Mouse (Mus musculus) left cerebral cortex, adult 9 months (tissue): ENCODE measurements around the gene Zhx3.

ENCODE experiments used
- DNase-seq, 2 experiments: peaks; one replicate each; pipeline ENCODE4 v3.0.0; 2022; ENCODE audit warnings: low spot score in 2 of 2

Zhx3 gene

DNA sequence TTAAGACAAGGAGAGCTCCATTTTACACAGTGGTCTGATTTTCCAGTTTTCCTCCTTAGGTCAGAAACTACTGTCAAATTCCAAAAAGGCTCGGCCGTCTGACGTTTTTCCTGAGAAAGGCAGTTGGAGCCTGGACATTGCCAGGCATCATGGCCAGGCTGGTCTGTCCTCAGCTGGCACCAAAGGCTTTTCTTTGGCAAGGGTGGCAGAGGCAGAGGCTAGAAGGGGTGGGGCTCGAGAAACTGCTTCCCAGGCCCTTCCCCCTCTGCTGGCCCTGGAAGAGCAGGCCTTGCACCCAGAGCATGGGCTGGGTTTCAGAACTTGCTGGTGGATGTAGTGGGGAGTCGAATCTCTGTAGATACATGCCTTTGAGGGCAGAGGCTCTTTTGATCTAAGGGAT, 9.6 kb upstream of the Zhx3 start:
- DNase-seq, result no peak

DNA sequence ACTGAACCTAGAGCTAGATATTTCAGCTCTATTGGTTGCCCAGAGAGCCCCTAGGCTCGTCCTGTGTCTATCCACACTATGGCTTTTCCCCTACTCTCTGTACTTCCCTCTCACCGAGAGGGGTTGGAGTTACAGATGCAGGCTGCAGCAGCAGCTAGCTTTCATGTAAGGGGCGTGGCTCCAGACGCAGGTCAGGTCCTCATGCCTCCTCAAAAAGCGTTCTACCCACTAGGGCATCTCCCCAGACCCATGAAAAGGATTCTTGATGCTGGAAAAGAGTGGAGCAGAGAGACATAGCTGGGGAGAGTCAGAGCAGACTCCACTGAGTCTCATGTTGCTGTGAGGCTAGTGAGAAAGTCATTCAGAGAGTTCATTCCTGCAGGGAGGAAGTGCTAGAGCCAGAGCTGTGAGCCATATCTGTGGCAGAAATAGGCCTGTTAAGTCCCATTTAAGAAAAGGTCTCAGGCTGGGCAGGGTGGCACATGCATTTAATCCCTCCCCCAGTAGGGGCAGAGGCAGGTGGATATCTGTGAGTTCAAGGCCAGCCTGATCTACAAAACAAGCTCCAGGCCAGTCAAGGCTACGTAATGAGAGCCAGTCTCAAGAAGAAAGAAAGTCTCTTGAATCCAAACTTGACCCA, 8.8 kb upstream of the Zhx3 start:
- no peak for DNase-seq

DNA sequence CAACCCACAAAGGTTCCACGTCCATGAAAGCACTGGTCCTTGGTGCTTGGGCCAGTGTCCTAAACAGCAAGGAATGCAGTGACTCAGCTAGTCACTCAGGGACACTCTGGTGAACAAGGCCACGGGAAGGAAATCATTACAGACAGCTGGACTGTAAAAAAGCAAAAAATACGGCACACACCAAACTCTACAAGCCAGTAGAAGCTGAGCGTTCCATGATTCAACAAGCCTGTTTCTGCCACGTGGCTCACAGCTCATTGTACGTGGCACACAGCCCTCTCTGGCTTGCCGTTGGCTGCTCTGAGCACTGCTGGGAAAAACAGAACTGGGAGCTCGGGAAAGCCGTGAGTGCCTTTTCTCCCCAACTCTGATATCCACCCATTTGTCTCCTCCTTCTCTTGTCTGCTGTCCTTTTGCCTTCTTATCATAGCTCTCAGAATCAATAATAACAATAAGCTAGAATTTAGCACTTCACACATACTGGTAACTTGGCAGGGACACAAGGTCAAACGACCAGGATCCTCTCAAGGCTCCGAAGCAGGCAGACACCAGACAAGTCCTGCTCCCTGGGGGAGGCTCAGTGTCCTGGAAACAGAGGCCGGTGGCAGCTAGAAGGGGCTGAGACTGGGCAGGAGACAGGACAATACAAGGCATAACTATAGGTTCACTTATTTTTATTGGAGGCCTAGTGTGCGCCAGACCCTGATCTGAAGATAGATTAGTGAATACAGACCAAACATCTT, 7.8 kb upstream of the Zhx3 start, which contains the start of gene Lpin3:
Gene Lpin3, plus strand, starts transcription at position 218 of the 743 bp plus-strand sequence.
- peak in 1 of 2 experiments; percentile 20 for DNase-seq

DNA sequence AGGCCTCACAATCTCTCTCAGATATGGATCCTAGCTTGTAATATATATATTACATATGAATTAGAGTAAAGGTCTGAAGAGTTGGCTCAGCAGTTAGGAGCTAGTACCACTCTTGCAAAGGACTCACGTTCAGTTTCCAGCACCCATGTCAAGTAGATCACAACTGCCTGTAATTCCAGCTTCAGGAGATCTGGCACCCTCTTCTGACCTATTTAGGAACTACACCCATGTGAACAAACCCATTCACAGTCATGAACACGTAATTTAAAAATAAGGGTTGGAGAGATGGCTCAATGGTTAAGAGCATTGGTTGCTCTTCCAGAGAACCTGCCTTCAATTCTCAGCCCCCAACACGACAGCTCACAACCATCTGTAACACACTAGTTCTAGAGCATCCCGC, 3.3 kb upstream of the Zhx3 start:
- no peak for DNase-seq

DNA sequence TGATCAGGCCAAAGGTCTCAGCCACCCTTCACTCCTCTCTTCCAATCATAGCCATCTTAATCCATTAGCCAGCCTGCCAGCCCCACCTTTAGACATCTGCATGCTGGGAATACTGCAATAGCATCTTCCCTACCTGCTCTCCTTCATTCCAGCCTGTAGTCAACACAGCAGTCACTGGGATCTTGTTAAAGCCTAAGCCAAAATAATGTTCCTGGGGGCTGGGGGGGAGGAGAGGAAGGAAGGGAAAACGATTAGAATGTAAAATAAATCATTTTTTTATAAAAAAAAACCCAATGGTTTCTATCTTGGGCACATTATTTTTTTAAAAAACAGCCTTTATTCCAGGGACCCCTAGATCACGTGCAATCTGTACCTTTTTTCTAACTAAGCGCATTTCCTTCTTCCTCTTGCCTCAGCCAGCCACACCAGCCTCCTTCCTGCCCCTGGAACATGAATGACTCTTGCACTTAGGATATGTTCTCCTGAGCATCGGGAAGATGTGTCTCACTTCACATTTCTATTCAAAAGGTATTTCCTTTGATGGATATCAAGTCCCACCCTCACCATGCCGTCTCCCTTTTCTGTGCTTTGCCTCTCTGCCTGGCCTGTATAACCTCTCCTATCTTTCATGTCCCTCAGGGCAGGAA, 1.6 kb upstream of the Zhx3 start:
- DNase-seq, result no peak

DNA sequence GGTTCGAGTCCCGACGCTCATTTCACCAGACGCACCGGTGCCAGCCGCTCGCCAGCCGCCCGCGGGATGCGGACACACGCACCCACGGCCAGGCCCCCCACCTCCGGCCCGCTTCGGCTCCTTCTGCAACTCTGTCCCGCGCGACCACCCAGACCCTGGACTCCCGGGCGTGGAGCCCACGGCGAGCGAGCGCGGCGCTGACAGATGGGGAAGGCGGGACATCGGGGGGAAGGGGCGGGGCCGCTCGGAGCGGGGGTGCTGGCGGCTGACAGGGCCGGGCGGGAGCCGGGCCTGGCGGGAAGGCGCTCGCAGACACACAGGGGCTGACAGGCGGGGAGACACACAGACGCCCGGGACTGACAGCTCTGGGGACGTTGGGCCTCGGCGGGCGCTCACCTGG, 403 bp downstream of the Zhx3 start:
- peak in 1 of 2 experiments; percentile 41 for DNase-seq

DNA sequence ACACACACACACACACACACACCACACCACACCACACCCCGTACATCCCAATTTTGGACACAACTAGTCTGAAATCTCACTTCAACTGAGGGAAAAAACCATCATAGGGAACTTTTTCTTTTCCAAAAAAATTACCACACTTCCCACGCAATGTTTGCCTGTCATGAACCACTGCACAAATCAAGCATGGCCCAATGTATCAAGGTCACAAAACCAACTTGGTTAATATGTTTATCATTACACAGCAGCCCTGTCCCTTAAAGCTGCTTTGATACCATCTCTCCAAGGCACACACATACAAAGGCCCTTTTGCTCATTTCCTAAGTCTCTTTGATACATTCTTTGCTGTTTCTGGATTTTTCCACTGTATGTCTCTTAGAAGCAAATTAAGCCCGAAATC, 1.5 kb downstream of the Zhx3 start:
- no peak for DNase-seq

DNA sequence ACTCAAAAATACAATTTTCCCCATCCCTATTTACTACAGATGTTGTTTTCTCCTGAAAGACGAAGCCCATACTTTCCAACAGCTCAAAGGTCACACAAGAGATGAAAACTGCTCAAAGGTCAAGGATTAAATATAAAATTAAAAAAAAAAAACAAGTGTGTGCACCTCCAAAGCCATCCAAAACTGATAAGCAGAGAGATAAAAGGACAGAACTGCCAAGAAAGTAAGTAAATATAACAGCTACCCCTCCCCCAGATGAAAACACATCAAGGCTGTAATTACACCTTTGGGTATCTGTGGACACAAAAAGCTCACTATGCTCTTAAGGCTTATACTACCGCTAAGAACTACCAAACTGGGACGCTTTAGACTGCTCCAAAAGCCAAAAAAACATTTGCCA, 3.4 kb downstream of the Zhx3 start:
- no peak for DNase-seq

DNA sequence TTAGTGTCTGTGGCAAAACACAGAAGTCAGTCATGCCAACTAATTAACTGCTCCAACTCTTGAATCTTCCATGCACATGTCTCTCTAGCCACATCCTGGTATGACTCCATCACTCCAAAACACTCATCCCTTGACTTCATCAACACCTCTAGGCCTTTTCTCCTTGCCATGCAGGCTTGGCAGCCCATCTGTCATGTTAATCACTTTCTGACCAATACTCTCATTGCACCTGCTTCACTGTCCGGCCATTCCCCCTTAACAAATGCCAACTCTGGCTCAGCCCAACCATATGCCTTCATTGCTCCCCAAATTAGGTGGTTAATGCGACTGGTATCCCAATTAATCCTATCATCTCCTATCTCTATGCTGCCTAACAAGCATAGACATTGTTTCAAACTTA, 7.5 kb downstream of the Zhx3 start:
- DNase-seq, result no peak

DNA sequence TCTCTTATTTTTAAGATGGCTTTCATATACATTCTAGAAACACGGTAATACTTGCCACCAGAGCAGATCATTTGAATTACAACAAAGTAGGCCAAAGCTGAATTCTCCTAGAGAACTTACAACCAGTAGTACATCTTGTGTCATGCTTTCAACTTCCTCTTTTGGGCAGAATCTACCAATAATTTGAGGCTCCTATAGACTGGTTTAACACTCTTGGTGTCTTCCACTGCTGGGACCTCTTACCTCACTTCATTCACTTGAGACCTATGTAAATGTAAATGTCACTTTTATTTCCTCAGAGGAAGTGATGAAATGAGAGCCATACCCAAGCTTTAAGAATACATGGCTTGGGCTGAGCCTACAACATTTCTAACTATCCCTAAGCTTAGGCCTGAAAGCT, 8.7 kb downstream of the Zhx3 start:
- no peak for DNase-seq

DNA sequence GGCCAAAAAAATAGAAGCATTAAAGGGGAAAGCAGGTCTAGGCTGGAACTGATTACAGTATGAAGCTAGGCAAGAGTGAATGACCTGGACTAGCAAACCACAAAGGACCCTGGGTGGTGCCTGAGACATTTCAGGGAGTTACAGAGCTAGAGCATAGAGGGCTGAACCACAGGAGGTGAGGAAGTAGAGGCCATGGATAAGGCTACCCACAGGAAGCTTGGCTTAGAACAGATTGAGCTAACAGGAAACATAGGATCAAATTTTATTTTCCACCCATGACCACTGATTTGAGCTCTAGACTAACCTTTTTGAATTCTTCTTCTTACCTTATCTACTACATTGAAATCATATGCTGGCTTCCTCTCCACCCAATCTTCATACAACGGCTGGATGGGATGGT, 12.4 kb downstream of the Zhx3 start:
- no peak for DNase-seq

DNA sequence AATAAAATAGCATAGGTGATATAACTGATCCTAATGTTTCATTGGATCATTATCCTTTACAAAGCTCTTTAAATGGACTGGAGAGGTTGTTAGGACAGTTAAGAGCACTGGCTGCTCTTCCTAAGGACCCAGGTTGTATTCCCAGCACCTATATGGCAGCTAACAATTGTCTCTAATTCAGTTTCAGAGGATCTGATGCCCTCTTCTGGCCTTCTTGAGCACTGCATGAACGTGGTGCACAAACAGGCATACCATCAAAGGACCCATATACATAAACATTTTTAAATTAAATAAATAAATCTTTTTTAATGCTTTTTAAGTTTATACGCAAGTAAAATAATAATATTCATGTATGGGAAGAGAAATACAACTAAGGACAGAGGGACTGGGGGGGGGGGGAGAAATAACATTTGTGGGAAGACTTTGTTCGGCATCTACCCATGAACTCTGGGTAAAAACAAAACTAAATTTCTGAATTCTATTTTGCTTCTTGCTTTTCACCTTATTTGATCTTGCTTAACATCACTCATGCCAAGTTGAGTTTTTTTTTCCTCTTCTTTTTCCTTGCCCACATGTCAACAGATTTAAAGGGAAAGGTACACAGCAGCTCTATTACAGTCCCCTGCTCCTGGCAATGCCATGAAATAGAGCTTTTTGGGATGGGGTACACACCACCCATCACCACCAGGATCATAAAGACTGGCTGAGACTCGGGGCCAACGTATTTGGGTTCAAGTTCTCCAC, 16.3 kb downstream of the Zhx3 start:
- no peak for DNase-seq

DNA sequence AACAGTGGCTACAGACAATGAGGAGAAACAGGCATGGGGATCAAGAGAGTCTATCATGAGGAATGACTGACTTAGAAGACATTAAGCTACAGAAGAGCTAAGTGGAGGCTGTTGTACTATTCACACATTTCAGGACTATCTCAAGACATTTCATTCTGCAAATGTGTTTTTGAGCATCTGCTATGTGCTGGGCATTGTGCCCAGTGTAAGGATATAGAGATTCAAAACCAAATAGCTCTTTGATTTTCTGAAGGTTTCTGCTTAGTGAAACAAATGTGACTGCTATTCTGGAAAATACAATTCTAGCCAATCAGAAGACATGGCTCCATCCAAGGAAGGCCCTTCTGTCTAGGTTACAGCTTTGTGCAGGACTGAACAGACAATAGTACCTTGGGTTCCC, 18.1 kb downstream of the Zhx3 start:
- DNase-seq, result peak; percentile 55 to 80

DNA sequence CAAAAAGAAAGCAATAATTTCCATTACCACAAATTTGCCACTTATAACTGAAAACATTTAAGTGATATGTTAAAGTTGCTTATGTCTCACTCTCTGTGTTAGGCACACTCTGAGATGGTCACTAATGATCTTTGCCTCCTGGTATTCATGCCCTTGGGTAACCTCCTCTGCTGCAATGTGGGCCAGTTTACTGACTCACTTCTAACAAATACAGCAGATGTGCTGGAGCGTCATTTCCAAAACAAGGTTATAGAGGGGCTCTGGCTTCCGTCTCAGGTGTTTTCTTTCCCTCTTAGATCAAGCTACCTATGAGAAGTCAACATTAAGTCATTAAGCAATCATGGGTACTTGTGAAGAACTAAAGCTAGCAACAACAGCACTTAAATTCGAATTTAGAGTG, 22.4 kb downstream of the Zhx3 start:
- DNase-seq, result no peak

DNA sequence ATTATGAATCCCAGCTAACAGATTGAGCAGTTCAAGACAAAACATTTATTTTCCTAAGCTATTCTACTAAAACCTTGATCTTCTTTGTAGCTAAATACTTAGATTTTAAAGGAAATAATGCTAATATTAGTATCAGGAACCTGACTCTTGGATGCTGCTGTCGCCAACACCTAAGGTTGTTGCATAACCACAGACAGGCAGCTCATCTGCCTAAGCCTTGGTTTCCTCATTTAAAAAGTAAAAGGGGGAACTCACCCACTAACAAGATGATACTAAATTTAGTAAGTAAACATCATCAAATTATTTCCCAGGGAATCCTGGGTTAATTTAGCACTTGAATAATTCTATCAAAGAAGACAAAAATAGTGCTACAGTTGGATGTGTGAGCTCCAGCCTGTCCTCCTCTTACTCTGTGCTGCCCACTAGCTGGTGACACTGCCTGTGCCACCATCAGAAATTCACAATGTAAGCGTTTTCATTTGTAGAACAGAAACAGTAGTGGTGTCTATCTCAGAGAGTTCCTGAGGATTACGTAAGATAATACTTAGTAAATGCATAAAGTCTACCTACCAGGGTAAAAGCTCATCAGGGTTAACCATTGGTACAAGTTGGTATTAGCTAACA, 23.1 kb downstream of the Zhx3 start:
- DNase-seq, result no peak

DNA sequence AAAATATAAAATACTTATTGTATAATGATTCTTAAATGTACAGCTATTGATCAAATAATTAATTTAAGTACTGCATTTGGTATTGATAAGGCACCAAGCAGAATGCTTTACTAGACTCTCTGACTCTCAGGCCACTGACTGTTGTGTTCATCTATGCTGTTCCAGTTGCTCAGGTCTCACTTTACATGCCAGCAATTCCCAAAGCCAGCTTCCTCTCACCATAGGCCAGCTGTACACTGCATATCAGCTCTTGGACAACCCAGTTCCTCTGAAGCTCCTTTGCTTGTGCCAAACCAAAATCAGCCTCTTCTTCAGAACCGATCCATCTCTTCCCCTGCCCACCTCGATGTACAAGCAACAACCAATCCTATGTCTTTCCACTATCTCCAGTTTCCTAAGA, 24.6 kb downstream of the Zhx3 start:
- DNase-seq, result no peak

DNA sequence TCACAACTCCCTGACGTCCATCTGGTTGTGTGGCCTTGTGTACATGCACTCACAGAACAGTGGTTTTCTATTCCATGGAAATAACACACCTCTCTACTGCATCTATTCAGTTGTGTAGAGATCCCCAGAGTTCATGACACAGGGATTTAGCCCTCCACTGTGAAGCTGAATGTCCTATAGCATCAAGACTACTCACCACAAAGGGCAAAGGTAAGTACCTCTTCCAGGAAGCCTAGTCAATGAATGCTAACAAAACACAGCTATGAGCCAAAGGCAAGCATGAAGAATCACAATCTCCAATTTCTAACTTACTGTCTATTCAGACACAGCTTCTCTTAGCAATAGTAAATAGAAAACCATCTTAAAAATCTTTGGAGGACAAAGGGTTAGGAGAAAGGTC, 25.1 kb downstream of the Zhx3 start:
- no peak for DNase-seq

DNA sequence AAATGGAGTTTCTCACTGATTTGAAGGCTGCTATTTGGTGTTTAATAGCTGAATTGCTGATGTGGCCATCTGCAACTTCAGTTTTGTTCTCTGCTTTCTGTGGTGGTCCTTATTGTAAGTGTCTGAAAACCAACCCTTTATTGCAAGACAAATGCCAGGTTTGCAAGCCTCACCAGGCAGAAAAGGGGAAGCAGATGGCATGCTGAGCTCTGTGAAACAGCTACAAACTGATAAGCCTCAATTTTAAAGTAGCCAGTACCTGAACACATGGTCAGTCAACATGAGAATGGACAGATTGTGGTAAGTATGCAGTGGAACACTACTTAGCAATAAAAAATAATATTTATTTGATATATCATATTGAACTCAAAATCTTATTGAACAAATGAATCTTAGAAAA, 32.0 kb downstream of the Zhx3 start:
- no peak for DNase-seq

DNA sequence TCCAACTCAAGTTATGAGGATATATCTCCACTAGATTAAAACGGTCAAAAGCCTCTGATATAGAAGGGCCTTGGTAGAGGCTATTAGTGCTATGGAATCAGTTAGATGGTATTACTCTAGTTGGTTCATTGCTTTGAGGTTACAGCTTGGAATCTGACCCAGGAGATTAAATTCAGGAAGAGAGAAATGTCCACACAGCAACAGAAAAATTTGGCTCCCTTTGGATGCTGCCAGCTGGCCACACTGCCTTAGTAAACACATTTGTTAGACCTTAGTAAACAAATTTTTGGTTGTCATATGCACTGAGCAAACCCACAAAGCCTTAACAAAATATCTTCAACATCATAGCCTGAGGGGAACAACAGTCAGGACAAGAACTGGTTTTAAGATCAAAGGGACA, 62.0 kb downstream of the Zhx3 start:
- no peak for DNase-seq

DNA sequence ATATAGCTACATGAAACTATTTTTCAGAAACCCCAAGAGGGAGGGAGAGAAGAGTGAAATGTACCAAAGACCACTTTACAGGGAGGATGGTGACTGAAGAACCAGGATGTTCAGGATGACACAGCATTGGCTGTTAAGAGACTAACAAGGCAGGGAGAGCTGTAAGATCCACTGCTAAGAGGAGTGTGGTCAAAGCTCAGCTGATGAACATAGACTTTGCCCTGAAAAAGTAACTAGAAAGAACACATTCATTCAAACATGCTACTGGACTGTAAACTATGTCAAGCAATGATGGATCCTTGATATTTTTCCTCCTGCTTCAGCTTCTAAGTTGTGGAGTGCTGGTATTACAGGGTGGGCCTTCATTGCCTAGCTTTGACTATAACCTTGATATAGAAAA, 62.4 kb downstream of the Zhx3 start:
- DNase-seq, result no peak

DNA sequence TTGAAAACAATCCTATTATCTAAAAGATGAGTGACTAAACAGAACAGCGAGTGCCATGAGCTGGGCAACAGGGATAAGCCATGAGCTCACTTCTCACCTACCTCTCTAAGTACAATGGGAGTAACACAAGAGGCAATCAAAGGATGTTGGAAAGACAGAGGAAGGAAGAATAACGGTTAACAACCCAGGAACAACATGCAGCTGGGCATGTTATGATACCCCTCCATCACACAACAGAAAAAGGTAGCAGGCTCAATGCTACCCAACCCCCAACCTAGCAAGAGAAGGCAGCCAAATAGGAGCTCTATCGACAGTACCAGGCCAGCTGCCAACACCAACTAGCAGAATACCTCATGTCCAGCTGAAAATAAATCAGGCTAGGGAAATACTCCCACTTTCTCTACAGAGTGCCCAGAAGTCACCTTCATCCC, 66.7 kb downstream of the Zhx3 start:
- DNase-seq, result peak in 1 of 2 experiments; percentile 30
